ENCODE assay signal across 8 mouse cellular contexts in the genomic region with DNA sequence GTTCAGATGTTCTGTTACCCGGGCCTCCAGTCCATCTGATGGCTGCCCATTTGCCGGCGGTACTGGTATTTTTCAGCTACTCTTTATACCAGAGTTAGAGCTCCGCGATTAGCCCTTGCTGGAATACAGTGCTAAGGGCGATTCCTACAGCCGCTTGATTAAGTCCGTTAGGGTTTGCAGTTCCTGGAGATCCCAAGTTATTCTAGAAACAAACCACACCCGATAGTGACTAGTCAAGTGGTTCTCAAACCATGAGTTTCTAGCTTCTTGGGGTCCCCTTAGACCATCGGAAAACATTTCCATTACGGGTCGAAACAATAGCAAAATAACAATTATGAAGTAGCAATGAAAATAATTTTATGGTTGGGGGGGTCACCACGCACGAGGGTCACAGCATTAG. TPM values are rescaled to one million over a fixed set of nuclear protein-coding genes. Genes with fewer than 3 reads are reported as not detected.
A peak's percentile ranks its signal among the peaks of the same experiment; 100 is the strongest.
DNase-seq lines count a peak whose midpoint lies in the region; ATAC-seq and TF ChIP-seq lines count a peak whose summit lies in the region.

No protein-coding gene starts in this region.

- peak overlapping the region; percentile 91 for H3K4me3 ChIP-seq in gastrocnemius, adult 2 months
- H3K4me3 ChIP-seq in CH12.LX (replicated peaks in 1 of 3; ENCODE audit: low read depth in 2 of 3, low read length in 2 of 3, poor library complexity in 1 of 3) = peak overlapping the region; percentile 41 to 82 (median 55)
- H3K4me3 ChIP-seq in forebrain, embryonic 14.5 days (ENCODE audit: low read depth, low read length) = no peak overlapping the region
- peak overlapping the region; percentile 76 for H3K4me3 ChIP-seq in liver, embryonic 12.5 days

- H3K27ac ChIP-seq in gastrocnemius, adult 2 months = peak overlapping the region; percentile 93
- no peak overlapping the region for H3K27ac ChIP-seq in CH12.LX (ENCODE audit: insufficient read depth, low read depth)
- H3K27ac ChIP-seq in forebrain, embryonic 14.5 days (ENCODE audit: low read depth, low read length) = no peak overlapping the region
- H3K27ac ChIP-seq in liver, embryonic 12.5 days = peak overlapping the region; percentile 87

- H3K36me3 ChIP-seq in CH12.LX (replicated peaks in 1 of 2; ENCODE audit: control insufficient read depth in 1 of 2, insufficient read depth in 1 of 2, low read length in 1 of 2) = peaks cover 0 to 17% of the 10 kb centered on the region in 2 experiments
- H3K36me3 ChIP-seq in forebrain, embryonic 14.5 days (ENCODE audit: control insufficient read depth, insufficient read depth, low read length) = no peaks in the 10 kb centered on the region
- H3K36me3 ChIP-seq in liver, embryonic 12.5 days = no peaks in the 10 kb centered on the region

- peak overlapping the region; percentile 47; the same call in 1 of the 2 replicates for H3K4me2 ChIP-seq in CH12.LX (ENCODE audit: insufficient read depth, low read depth, poor library complexity, severe bottlenecking)
- H3K4me2 ChIP-seq in forebrain, embryonic 14.5 days (ENCODE audit: low read length) = peak overlapping the region; percentile 68
- H3K4me2 ChIP-seq in liver, embryonic 12.5 days = peak overlapping the region; percentile 83

- H3K27me3 ChIP-seq in CH12.LX (replicated peaks) = no peaks in the 10 kb centered on the region
- H3K27me3 ChIP-seq in forebrain, embryonic 14.5 days (replicated peaks; ENCODE audit: control insufficient read depth, insufficient read depth, low read length) = no peaks in the 10 kb centered on the region
- no peaks in the 10 kb centered on the region for H3K27me3 ChIP-seq in liver, embryonic 12.5 days (replicated peaks)

- TF ChIP-seq RAD21 in CH12.LX (IDR thresholded peaks at IDR 0.05; ENCODE audit: low read depth, low read length) = no peak

- WGBS in forebrain, embryonic 14.5 days = 78% methylated on average over 14 of the region's 14 CpGs
- 58% methylated on average over 14 of the region's 14 CpGs for WGBS in liver, embryonic 12.5 days (ENCODE audit: insufficient replicate concordance)

- intact Hi-C loops in gastrocnemius, adult 2 months (cut with DNase I) = loop anchor here (2.0 kb wide), 1 partner anchor 32 kb away; the partner anchor contains the start of gene Zfp410

- H3K79me2 ChIP-seq in CH12.LX (replicated peaks; ENCODE audit: control insufficient read depth, extremely low read depth, insufficient read depth, poor library complexity, severe bottlenecking) = peaks cover 17% of the 10 kb centered on the region

- TF ChIP-seq POLR2A in CH12.LX (IDR thresholded peaks at IDR 0.05; ENCODE audit: low read depth, low read length) = no peak

- DNase-seq in gastrocnemius, adult 2 months = no peak
- no peak for DNase-seq in gastrocnemius, adult 18-20 months (ENCODE audit: low spot score)
- DNase-seq in CH12.LX (ENCODE audit: extremely low read depth) = no peak
- DNase-seq in forebrain, embryonic 14.5 days (ENCODE audit: low spot score) = no peak
- DNase-seq in frontal cortex, postnatal 10 days (ENCODE audit: low spot score in 2 of 2) = no peak
- no peak for DNase-seq in cerebellum, adult 8-10 months
- DNase-seq in frontal cortex, postnatal 14 days (ENCODE audit: low spot score in 2 of 2) = no peak

- peaks cover 3 to 20% of the 10 kb centered on the region in 2 experiments; a peak in 3 of 4 replicates for H3K4me1 ChIP-seq in CH12.LX (ENCODE audit: control insufficient read depth in 1 of 2, insufficient read depth in 2 of 2)
- peaks cover 9% of the 10 kb centered on the region for H3K4me1 ChIP-seq in forebrain, embryonic 14.5 days (ENCODE audit: control insufficient read depth, insufficient read depth, low read length)
- peaks cover 40% of the 10 kb centered on the region for H3K4me1 ChIP-seq in liver, embryonic 12.5 days

- dilution Hi-C loops in CH12.LX (cut with MboI; ENCODE audit: extremely low pct_ligation_motif_present, extremely low pct_unique_long_range_greater_than_20kb, low sequenced_read_pairs) = no loop called here

- ATAC-seq in forebrain, embryonic 14.5 days = no peak
- ATAC-seq in liver, embryonic 12.5 days = no peak

- H3K9me3 ChIP-seq in CH12.LX (replicated peaks; ENCODE audit: low read length) = peaks cover 7% of the 10 kb centered on the region
- H3K9me3 ChIP-seq in forebrain, embryonic 14.5 days (replicated peaks; ENCODE audit: control insufficient read depth, low read length) = no peaks in the 10 kb centered on the region
- no peaks in the 10 kb centered on the region for H3K9me3 ChIP-seq in liver, embryonic 12.5 days (replicated peaks)

- peak overlapping the region; percentile 72 for H3K9ac ChIP-seq in CH12.LX (ENCODE audit: insufficient read depth, low read depth)
- no peak overlapping the region; the same call in 1 of the 2 replicates for H3K9ac ChIP-seq in forebrain, embryonic 14.5 days (ENCODE audit: low read length)
- H3K9ac ChIP-seq in liver, embryonic 12.5 days = peak overlapping the region; percentile 83

- in situ Hi-C loops in CH12.LX (cut with MboI; ENCODE audit: low pct_ligation_motif_present, low pct_unique_long_range_greater_than_20kb, low sequenced_read_pairs) = no loop called here

- no peak for TF ChIP-seq EP300 in CH12.LX (IDR thresholded peaks at IDR 0.05; ENCODE audit: low read length)

- TF ChIP-seq CTCF in gastrocnemius, adult 2 months (IDR thresholded peaks at IDR 0.05) = no peak
- TF ChIP-seq CTCF in CH12.LX (conservative IDR thresholded peaks at IDR 0.05 in 1 of 2, IDR thresholded peaks at IDR 0.05 in 1 of 2; ENCODE audit: low read depth in 2 of 2, low read length in 2 of 2) = no peak

TF ChIP-seq in CH12.LX, 34 proteins besides CTCF, POLR2A, EP300 and RAD21:
- TF ChIP-seq SIN3A (IDR thresholded peaks at IDR 0.05; ENCODE audit: low read length) (no peak), GABPA (IDR thresholded peaks at IDR 0.05; ENCODE audit: insufficient replicate concordance, low read depth, low read length) (no peak), JUND (conservative IDR thresholded peaks at IDR 0.05; ENCODE audit: low read depth, low read length) (no peak), POLR2AphosphoS2 (IDR thresholded peaks at IDR 0.05; ENCODE audit: low read depth, low read length) (no peak), SMC3 (IDR thresholded peaks at IDR 0.05; ENCODE audit: low read depth, low read length) (no peak), CHD2 (IDR thresholded peaks at IDR 0.05; ENCODE audit: low read length) (no peak), KAT2A (IDR thresholded peaks at IDR 0.05; ENCODE audit: insufficient replicate concordance, low read length) (no peak), ETS1 (conservative IDR thresholded peaks at IDR 0.05; ENCODE audit: low read depth, low read length) (no peak), ZMIZ1 (IDR thresholded peaks at IDR 0.05; ENCODE audit: low read depth, low read length) (no peak), TCF12 (IDR thresholded peaks at IDR 0.05; ENCODE audit: low read depth, low read length) (no peak), ELF1 (IDR thresholded peaks at IDR 0.05; ENCODE audit: low read depth, low read length) (no peak), RCOR1 (conservative IDR thresholded peaks at IDR 0.05; ENCODE audit: low read depth, low read length) (no peak), ZKSCAN1 (IDR thresholded peaks at IDR 0.05; ENCODE audit: borderline replicate concordance, low read depth, low read length) (no peak), MYC (IDR thresholded peaks at IDR 0.05; ENCODE audit: low read depth, low read length) (no peak), BHLHE40 (IDR thresholded peaks at IDR 0.05; ENCODE audit: low read depth, low read length) (no peak)
TF ChIP-seq in CH12.LX: peak in this region for 0.

RNA-seq across cellular contexts. Expression of gene Ptgr2, which starts 0.6 kb away (rescaled TPM):
- 10 to 100 TPM; 56.3 to 98.8 TPM for total RNA-seq in gastrocnemius, adult 2 months (2021)
- 10 to 100 TPM; 67.1 to 80.5 TPM for total RNA-seq in gastrocnemius, adult 18-20 months (2021)
- total RNA-seq in CH12.LX (2012; rRNA removed) (47.1 and 47.8 TPM in 2 replicates), CH12.LX (2014; rRNA removed) (46.0 and 46.6 TPM in 2 replicates)
- polyA plus RNA-seq in CH12.LX (2012; ENCODE audit: insufficient read length, low read depth) = 47.1 and 51.3 TPM in 2 replicates
- 13.0 and 14.2 TPM in 2 replicates for polyA plus RNA-seq in forebrain, embryonic 14.5 days (2014; fragmentation: Nextera tagmentation; extraction: Ambion mirVana)
- polyA plus RNA-seq in liver, embryonic 12.5 days (2016; fragmentation: Nextera tagmentation; extraction: Ambion mirVana) = 34.9 and 35.0 TPM in 2 replicates

RNA-seq across cellular contexts. Expression of gene Zfp410, which starts 32.3 kb away (rescaled TPM):
- total RNA-seq in gastrocnemius, adult 2 months (2021) = 10 to 100 TPM; 21.2 to 24.9 TPM
- 10 to 100 TPM; 18.6 to 19.3 TPM for total RNA-seq in gastrocnemius, adult 18-20 months (2021)
- 33.5 and 42.8 TPM in 2 replicates for total RNA-seq in CH12.LX (2012; rRNA removed)
- total RNA-seq in CH12.LX (2014; rRNA removed) = 53.7 and 57.4 TPM in 2 replicates
- polyA plus RNA-seq in CH12.LX (2012; ENCODE audit: insufficient read length, low read depth) = 42.4 and 42.9 TPM in 2 replicates
- 89.6 and 104 TPM in 2 replicates for polyA plus RNA-seq in forebrain, embryonic 14.5 days (2014; fragmentation: Nextera tagmentation; extraction: Ambion mirVana)
- 51.0 and 51.9 TPM in 2 replicates for polyA plus RNA-seq in liver, embryonic 12.5 days (2016; fragmentation: Nextera tagmentation; extraction: Ambion mirVana)

Comparison
In these comparisons a context has a peak if more than half of its experiments do, and no peak if none do; other contexts are left out.
1. H3K27ac ChIP-seq: peak in gastrocnemius, adult 2 months (single experiment) and liver, embryonic 12.5 days (single experiment); none in CH12.LX (single experiment) and forebrain, embryonic 14.5 days (single experiment).
2. Peak in every context shown above with its lines, with median percentiles within 50 percentile points of each other: H3K4me2 ChIP-seq.